Mouse (Mus musculus): ENCODE measurements at regions not wholly inside any gene's neighbourhood (a gene's known extent, or its start where the extent isn't known, plus 50 kb on each side); places are given as distances from the start of the nearest gene placed in this dataset.

DNA sequence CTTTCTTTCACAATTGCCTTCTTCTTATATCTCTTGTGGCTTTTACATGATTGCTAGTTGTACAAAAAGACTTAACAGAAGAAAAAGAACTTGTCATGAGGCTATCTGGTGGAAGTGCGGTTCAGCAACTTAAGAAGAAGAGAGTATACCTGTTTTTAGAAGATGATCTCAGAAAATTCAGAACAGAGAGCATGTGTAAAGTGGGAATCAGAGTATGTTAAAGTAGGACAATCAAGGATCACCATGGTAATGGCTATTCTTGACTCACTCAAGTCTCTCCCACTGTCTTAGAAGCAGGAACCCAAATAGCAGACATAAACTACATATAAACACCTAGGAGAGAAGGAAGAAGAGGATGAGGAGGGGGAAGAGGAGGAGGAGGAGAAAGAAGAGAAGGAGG is 857.9 kb upstream of the Nr2f1 start:
- no peak for ATAC-seq (ENCODE audit: insufficient number of reproducible peaks, insufficient read depth, low FRiP score, low read depth)
- 80% methylated on average over 1 of the region's 1 CpGs for WGBS
- Histone ChIP-seq H3K27ac (replicated peaks in 1 of 2; ENCODE audit: control insufficient read depth in 1 of 2, insufficient read depth in 1 of 2, low read depth in 2 of 2, low read length in 2 of 2) (no peak overlapping the region), H3K9ac (ENCODE audit: low read length) (no peak overlapping the region), H3K4me3 (ENCODE audit: control insufficient read depth in 1 of 2, insufficient read depth in 1 of 2, low read depth in 1 of 2, low read length in 2 of 2) (no peak overlapping the region), H3K9me3 (ENCODE audit: control insufficient read depth, low read length) (no peaks in the 10 kb centered on the region), H3K4me1 (ENCODE audit: control insufficient read depth in 2 of 2, insufficient read depth in 2 of 2, low read length in 2 of 2) (no peaks in the 10 kb centered on the region), H3K36me3 (ENCODE audit: control insufficient read depth, insufficient read depth, low read length) (no peaks in the 10 kb centered on the region), H3K27me3 (ENCODE audit: control insufficient read depth, insufficient read depth, low read length) (no peaks in the 10 kb centered on the region), H3K4me2 (ENCODE audit: low read length) (no peak overlapping the region)

DNA sequence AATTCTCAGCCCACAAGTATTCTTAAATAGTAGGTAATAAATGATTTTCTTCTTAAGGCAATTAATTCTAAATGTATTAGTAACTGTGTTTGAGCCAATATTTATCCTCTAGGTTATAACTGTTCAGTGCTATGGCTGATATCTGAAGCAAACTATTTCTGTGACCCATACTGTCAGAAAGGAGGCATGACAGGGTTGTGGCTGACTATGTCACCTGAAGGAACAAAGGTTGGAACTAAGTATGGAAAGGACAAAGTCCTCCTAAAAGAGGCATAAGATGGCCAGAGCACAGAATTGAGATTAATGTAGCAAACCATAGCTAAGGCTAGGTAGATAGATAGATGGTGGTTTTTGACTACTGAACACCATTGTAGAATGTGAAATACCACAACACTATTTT is 854.9 kb upstream of the Nr2f1 start:
- H3K27ac ChIP-seq (replicated peaks in 1 of 2; ENCODE audit: control insufficient read depth in 1 of 2, insufficient read depth in 1 of 2, low read depth in 2 of 2, low read length in 2 of 2): no peak overlapping the region
- H3K4me3 ChIP-seq (ENCODE audit: control insufficient read depth in 1 of 2, insufficient read depth in 1 of 2, low read depth in 1 of 2, low read length in 2 of 2): no peak overlapping the region
- no peak for ATAC-seq (ENCODE audit: insufficient number of reproducible peaks, insufficient read depth, low FRiP score, low read depth)
- H3K4me1 ChIP-seq (ENCODE audit: control insufficient read depth in 2 of 2, insufficient read depth in 2 of 2, low read length in 2 of 2): no peaks in the 10 kb centered on the region
- no peaks in the 10 kb centered on the region for H3K36me3 ChIP-seq (ENCODE audit: control insufficient read depth, insufficient read depth, low read length)
- H3K9ac ChIP-seq (ENCODE audit: low read length): no peak overlapping the region
- no peaks in the 10 kb centered on the region for H3K27me3 ChIP-seq (ENCODE audit: control insufficient read depth, insufficient read depth, low read length)
- no peak overlapping the region for H3K4me2 ChIP-seq (ENCODE audit: low read length)
- H3K9me3 ChIP-seq (ENCODE audit: control insufficient read depth, low read length): no peaks in the 10 kb centered on the region

DNA sequence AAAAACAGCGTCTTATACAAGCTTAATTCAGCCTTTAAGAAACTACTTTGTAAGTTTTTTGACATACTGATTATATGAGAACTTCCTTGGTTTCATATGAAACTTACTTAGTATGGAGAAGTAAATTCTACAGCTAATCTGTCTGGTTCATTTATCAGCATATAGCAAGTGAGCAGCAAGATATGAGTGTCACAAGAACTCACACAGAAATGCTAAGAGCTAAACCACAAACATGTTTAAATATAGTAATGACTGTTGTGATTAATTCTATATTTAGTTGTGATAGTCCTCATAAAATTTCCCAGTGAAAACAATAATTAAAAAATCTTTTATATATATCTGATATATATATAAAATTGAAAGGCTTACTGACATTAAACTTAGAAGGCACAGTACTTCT is 853.9 kb upstream of the Nr2f1 start:
- WGBS: 81% methylated on average over 1 of the region's 1 CpGs
- Histone ChIP-seq H3K4me3 (ENCODE audit: control insufficient read depth in 1 of 2, insufficient read depth in 1 of 2, low read depth in 1 of 2, low read length in 2 of 2) (no peak overlapping the region), H3K27me3 (ENCODE audit: control insufficient read depth, insufficient read depth, low read length) (no peaks in the 10 kb centered on the region)

DNA sequence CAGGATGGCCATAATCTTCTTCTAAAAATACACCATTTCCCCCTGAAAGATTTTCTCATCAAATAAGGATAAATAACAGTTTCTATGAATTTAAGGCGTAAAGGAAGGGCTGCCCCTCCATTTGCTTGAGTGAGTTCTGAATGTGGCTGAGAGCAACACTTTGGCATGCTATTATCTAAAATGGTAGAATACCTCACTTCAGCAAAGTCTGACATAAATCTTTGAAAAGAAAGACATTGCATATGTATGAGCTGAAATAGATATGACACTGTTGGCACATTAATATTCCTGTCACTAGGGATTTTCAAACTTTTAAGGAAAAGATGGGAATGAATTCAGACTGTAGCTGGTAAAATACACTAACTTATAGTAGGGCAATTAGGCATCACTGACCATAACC is 847.7 kb upstream of the Nr2f1 start:
- H3K27ac ChIP-seq (replicated peaks in 1 of 2; ENCODE audit: control insufficient read depth in 1 of 2, insufficient read depth in 1 of 2, low read depth in 2 of 2, low read length in 2 of 2): no peak overlapping the region
- H3K27me3 ChIP-seq (ENCODE audit: control insufficient read depth, insufficient read depth, low read length): no peaks in the 10 kb centered on the region
- H3K9me3 ChIP-seq (ENCODE audit: control insufficient read depth, low read length): no peaks in the 10 kb centered on the region
- H3K4me2 ChIP-seq (ENCODE audit: low read length): no peak overlapping the region
- H3K4me3 ChIP-seq (ENCODE audit: control insufficient read depth in 1 of 2, insufficient read depth in 1 of 2, low read depth in 1 of 2, low read length in 2 of 2): no peak overlapping the region
- H3K36me3 ChIP-seq (ENCODE audit: control insufficient read depth, insufficient read depth, low read length): no peaks in the 10 kb centered on the region
- no peaks in the 10 kb centered on the region for H3K4me1 ChIP-seq (ENCODE audit: control insufficient read depth in 2 of 2, insufficient read depth in 2 of 2, low read length in 2 of 2)
- H3K9ac ChIP-seq (ENCODE audit: low read length): no peak overlapping the region
- WGBS: 88% methylated on average over 1 of the region's 1 CpGs
- no peak for ATAC-seq (ENCODE audit: insufficient number of reproducible peaks, insufficient read depth, low FRiP score, low read depth)

More for the DNA sequence above, 853.9 kb upstream of the Nr2f1 start:
- no peak for ATAC-seq (ENCODE audit: insufficient number of reproducible peaks, insufficient read depth, low FRiP score, low read depth)
- Histone ChIP-seq H3K36me3 (ENCODE audit: control insufficient read depth, insufficient read depth, low read length) (no peaks in the 10 kb centered on the region), H3K9me3 (ENCODE audit: control insufficient read depth, low read length) (no peaks in the 10 kb centered on the region), H3K27ac (replicated peaks in 1 of 2; ENCODE audit: control insufficient read depth in 1 of 2, insufficient read depth in 1 of 2, low read depth in 2 of 2, low read length in 2 of 2) (no peak overlapping the region), H3K4me2 (ENCODE audit: low read length) (no peak overlapping the region), H3K4me1 (ENCODE audit: control insufficient read depth in 2 of 2, insufficient read depth in 2 of 2, low read length in 2 of 2) (no peaks in the 10 kb centered on the region), H3K9ac (ENCODE audit: low read length) (no peak overlapping the region)

GRCm38 (mm10) chr13:79044657-79045056 is 845.1 kb upstream of the Nr2f1 start:
- H3K36me3 ChIP-seq (ENCODE audit: control insufficient read depth, insufficient read depth, low read length): no peaks in the 10 kb centered on the region
- no peak overlapping the region for H3K9ac ChIP-seq (ENCODE audit: low read length)
- no peak overlapping the region for H3K27ac ChIP-seq (replicated peaks in 1 of 2; ENCODE audit: control insufficient read depth in 1 of 2, insufficient read depth in 1 of 2, low read depth in 2 of 2, low read length in 2 of 2)
- 57% methylated on average over 5 of the region's 5 CpGs for WGBS
- H3K4me1 ChIP-seq (ENCODE audit: control insufficient read depth in 2 of 2, insufficient read depth in 2 of 2, low read length in 2 of 2): no peaks in the 10 kb centered on the region
- ATAC-seq (ENCODE audit: insufficient number of reproducible peaks, insufficient read depth, low FRiP score, low read depth): no peak
- no peaks in the 10 kb centered on the region for H3K27me3 ChIP-seq (ENCODE audit: control insufficient read depth, insufficient read depth, low read length)
- no peak overlapping the region for H3K4me3 ChIP-seq (ENCODE audit: control insufficient read depth in 1 of 2, insufficient read depth in 1 of 2, low read depth in 1 of 2, low read length in 2 of 2)
- no peaks in the 10 kb centered on the region for H3K9me3 ChIP-seq (ENCODE audit: control insufficient read depth, low read length)
- H3K4me2 ChIP-seq (ENCODE audit: low read length): no peak overlapping the region

DNA sequence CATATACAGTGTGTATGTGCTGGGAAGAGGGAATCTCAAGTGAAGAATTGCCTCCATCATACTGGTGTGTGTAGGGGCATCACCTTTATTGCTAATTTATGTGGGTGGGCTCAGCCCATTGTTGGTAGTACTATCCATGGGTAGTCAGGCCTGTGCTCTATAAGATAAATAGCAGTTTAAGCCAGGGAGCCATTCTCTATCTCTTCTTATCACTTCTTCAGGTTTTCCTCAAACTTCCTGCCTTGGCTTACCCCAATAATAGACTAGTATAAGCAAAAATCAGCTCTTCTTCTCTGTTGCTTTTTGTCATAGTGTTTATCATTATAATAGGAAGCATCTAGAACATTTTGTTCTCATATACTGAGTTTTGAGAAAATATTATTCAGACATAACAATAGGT is 838.3 kb upstream of the Nr2f1 start:
- no peak overlapping the region for H3K4me3 ChIP-seq (ENCODE audit: control insufficient read depth in 1 of 2, insufficient read depth in 1 of 2, low read depth in 1 of 2, low read length in 2 of 2)
- H3K36me3 ChIP-seq (ENCODE audit: control insufficient read depth, insufficient read depth, low read length): no peaks in the 10 kb centered on the region
- no peak for ATAC-seq (ENCODE audit: insufficient number of reproducible peaks, insufficient read depth, low FRiP score, low read depth)
- no peak overlapping the region for H3K27ac ChIP-seq (replicated peaks in 1 of 2; ENCODE audit: control insufficient read depth in 1 of 2, insufficient read depth in 1 of 2, low read depth in 2 of 2, low read length in 2 of 2)
- H3K4me1 ChIP-seq (ENCODE audit: control insufficient read depth in 2 of 2, insufficient read depth in 2 of 2, low read length in 2 of 2): no peaks in the 10 kb centered on the region
- no peak overlapping the region for H3K9ac ChIP-seq (ENCODE audit: low read length)
- H3K9me3 ChIP-seq (ENCODE audit: control insufficient read depth, low read length): no peaks in the 10 kb centered on the region
- no peaks in the 10 kb centered on the region for H3K27me3 ChIP-seq (ENCODE audit: control insufficient read depth, insufficient read depth, low read length)
- no peak overlapping the region for H3K4me2 ChIP-seq (ENCODE audit: low read length)

- no peak overlapping the region for H3K27ac ChIP-seq (replicated peaks in 1 of 2; ENCODE audit: control insufficient read depth in 1 of 2, insufficient read depth in 1 of 2, low read depth in 2 of 2, low read length in 2 of 2)
- WGBS: 72% methylated on average over 2 of the region's 2 CpGs
- no peaks in the 10 kb centered on the region for H3K27me3 ChIP-seq (ENCODE audit: control insufficient read depth, insufficient read depth, low read length)
- no peak for ATAC-seq (ENCODE audit: insufficient number of reproducible peaks, insufficient read depth, low FRiP score, low read depth)
- H3K4me3 ChIP-seq (ENCODE audit: control insufficient read depth in 1 of 2, insufficient read depth in 1 of 2, low read depth in 1 of 2, low read length in 2 of 2): no peak overlapping the region
- peaks cover 0 to 1% of the 10 kb centered on the region in 2 experiments; a peak in 1 of 4 replicates for H3K4me1 ChIP-seq (ENCODE audit: control insufficient read depth in 2 of 2, insufficient read depth in 2 of 2, low read length in 2 of 2)
- no peaks in the 10 kb centered on the region for H3K9me3 ChIP-seq (ENCODE audit: control insufficient read depth, low read length)
- no peak overlapping the region for H3K4me2 ChIP-seq (ENCODE audit: low read length)
- H3K9ac ChIP-seq (ENCODE audit: low read length): no peak overlapping the region
- H3K36me3 ChIP-seq (ENCODE audit: control insufficient read depth, insufficient read depth, low read length): no peaks in the 10 kb centered on the region
Measured at GRCm38 (mm10) chr13:79035276-79035675, 835.7 kb upstream of the Nr2f1 start.

DNA sequence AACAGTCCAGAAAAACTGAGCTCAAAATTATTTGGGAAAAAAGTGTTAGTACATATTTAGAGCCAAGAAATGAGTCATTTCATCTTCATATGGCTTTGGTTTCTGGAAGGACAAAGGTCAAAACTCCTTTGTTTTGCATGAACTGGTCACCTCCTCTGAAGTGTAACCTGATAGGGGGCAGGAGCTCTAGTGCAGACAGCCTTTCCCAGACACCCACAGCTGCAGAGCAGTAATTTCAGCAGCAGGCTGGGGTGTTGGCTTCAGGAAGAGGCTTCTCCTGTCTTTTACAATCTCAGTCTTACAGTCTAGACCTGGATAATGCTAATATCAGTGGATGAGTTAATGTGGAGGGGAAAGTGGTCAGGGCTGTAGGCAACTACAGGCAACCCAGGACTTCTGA is 830.4 kb upstream of the Nr2f1 start:
- no peaks in the 10 kb centered on the region for H3K9me3 ChIP-seq (ENCODE audit: control insufficient read depth, low read length)
- no peak overlapping the region for H3K27ac ChIP-seq (replicated peaks in 1 of 2; ENCODE audit: control insufficient read depth in 1 of 2, insufficient read depth in 1 of 2, low read depth in 2 of 2, low read length in 2 of 2)
- H3K4me3 ChIP-seq (ENCODE audit: control insufficient read depth in 1 of 2, insufficient read depth in 1 of 2, low read depth in 1 of 2, low read length in 2 of 2): no peak overlapping the region
- H3K4me2 ChIP-seq (ENCODE audit: low read length): no peak overlapping the region
- H3K4me1 ChIP-seq (ENCODE audit: control insufficient read depth in 2 of 2, insufficient read depth in 2 of 2, low read length in 2 of 2): peaks cover 0 to 6% of the 10 kb centered on the region in 2 experiments; a peak in 2 of 4 replicates
- no peaks in the 10 kb centered on the region for H3K36me3 ChIP-seq (ENCODE audit: control insufficient read depth, insufficient read depth, low read length)
- no peak overlapping the region for H3K9ac ChIP-seq (ENCODE audit: low read length)
- no peaks in the 10 kb centered on the region for H3K27me3 ChIP-seq (ENCODE audit: control insufficient read depth, insufficient read depth, low read length)
- no peak for ATAC-seq (ENCODE audit: insufficient number of reproducible peaks, insufficient read depth, low FRiP score, low read depth)

Measured in heart, embryonic 14.5 days (tissue).